Mouse (Mus musculus) CH12.LX (cell line): ENCODE results near the gene Npcd. TPM values are rescaled to one million over a fixed set of nuclear protein-coding genes. Genes with fewer than 3 reads are reported as not detected.

Experiments
- DNase-seq: peaks from one replicate; pipeline ENCODE4 v3.0.0-alpha.2; 2013; ENCODE audit errors: extremely low read depth
- H3K27ac ChIP-seq: 2 replicates; pipeline ENCODE4 v1.5.1; 2012; ENCODE audit warnings: low read depth, mild to moderate bottlenecking, control low read depth, moderate library complexity; ENCODE audit not compliant: insufficient read depth
- H3K27me3 ChIP-seq: replicated peaks from 2 replicates; pipeline ENCODE3; 2012; ENCODE audit warnings: inconsistent platforms
- H3K36me3 ChIP-seq, 2 experiments: replicated peaks in 1 of 2; 2 replicates each; pipeline versions ENCODE3 to v1.6.1; 2012; ENCODE audit warnings: inconsistent platforms in 1 of 2, low read length in 1 of 2, mild to moderate bottlenecking in 1 of 2, mixed read lengths in 1 of 2, moderate library complexity in 1 of 2; ENCODE audit not compliant: control insufficient read depth in 1 of 2, insufficient read depth in 1 of 2
- H3K4me1 ChIP-seq, 2 experiments: 2 replicates each; pipeline ENCODE4 v1.6.1; 2012; ENCODE audit warnings: inconsistent platforms in 1 of 2, moderate library complexity in 1 of 2; ENCODE audit not compliant: insufficient read depth in 2 of 2, control insufficient read depth in 1 of 2
- H3K4me2 ChIP-seq: 2 replicates; pipeline ENCODE4 v1.6.1; 2012; ENCODE audit warnings: low read depth, mild to moderate bottlenecking, control low read depth; ENCODE audit not compliant: poor library complexity, insufficient read depth, severe bottlenecking
- H3K4me3 ChIP-seq, 3 experiments: fragments of 150-350 bp in 1 of 3; sonication (generic) in 1 of 3; replicated peaks in 1 of 3; 2 replicates each; pipeline versions ENCODE3 to v1.5.1; 2011 to 2012; ENCODE audit warnings: low read depth in 2 of 3, low read length in 2 of 3, mild to moderate bottlenecking in 2 of 3, moderate library complexity in 2 of 3, control low read depth in 1 of 3, improper control_type of control experiment in 1 of 3, inconsistent platforms in 1 of 3, mixed read lengths in 1 of 3; ENCODE audit not compliant: poor library complexity in 1 of 3
- H3K79me2 ChIP-seq: replicated peaks from 2 replicates; pipeline ENCODE4 v1.6.1; 2012; ENCODE audit warnings: mild to moderate bottlenecking, moderate library complexity; ENCODE audit not compliant: control insufficient read depth, poor library complexity, insufficient read depth, severe bottlenecking; ENCODE audit errors: extremely low read depth
- H3K9ac ChIP-seq: 2 replicates; pipeline ENCODE4 v1.6.1; 2012; ENCODE audit warnings: low read depth, mild to moderate bottlenecking, control low read depth, moderate library complexity; ENCODE audit not compliant: insufficient read depth
- H3K9me3 ChIP-seq: replicated peaks from 2 replicates; pipeline ENCODE3; 2012; ENCODE audit warnings: low read length, inconsistent platforms, mixed read lengths
- CHD1 ChIP-seq: IDR thresholded peaks from 2 replicates; pipeline ENCODE4 v1.6.1; 2012; ENCODE audit warnings: low read depth, low read length, improper control_type of control experiment, inconsistent platforms
- ELF1 ChIP-seq: IDR thresholded peaks from 2 replicates; pipeline ENCODE4 v1.6.1; 2014; ENCODE audit warnings: low read depth, mild to moderate bottlenecking, inconsistent platforms, low read length, improper control_type of control experiment
- EP300 ChIP-seq: IDR thresholded peaks from 2 replicates; pipeline ENCODE4 v1.6.1; 2011; ENCODE audit warnings: low read length, improper control_type of control experiment
- ETS1 ChIP-seq: conservative IDR thresholded peaks from 2 replicates; pipeline ENCODE4 v1.6.1; 2012; ENCODE audit warnings: low read depth, mild to moderate bottlenecking, inconsistent platforms, low read length, improper control_type of control experiment, moderate library complexity
- GABPA ChIP-seq: IDR thresholded peaks from 2 replicates; pipeline ENCODE4 v1.6.1; 2012; ENCODE audit warnings: low read depth, low read length, improper control_type of control experiment, inconsistent platforms; ENCODE audit not compliant: insufficient replicate concordance
- JUND ChIP-seq: conservative IDR thresholded peaks from 2 replicates; pipeline ENCODE4 v1.6.1; 2011; ENCODE audit warnings: low read depth, low read length, improper control_type of control experiment
- KAT2A ChIP-seq: IDR thresholded peaks from 2 replicates; pipeline ENCODE4 v1.6.1; 2012; ENCODE audit warnings: low read length, improper control_type of control experiment, inconsistent platforms; ENCODE audit not compliant: insufficient replicate concordance
- MAX ChIP-seq: IDR thresholded peaks from 2 replicates; pipeline ENCODE4 v1.6.1; 2011; ENCODE audit warnings: low read length, improper control_type of control experiment
- NRF1 ChIP-seq: IDR thresholded peaks from 2 replicates; pipeline ENCODE4 v1.6.1; 2014; ENCODE audit warnings: low read depth, mild to moderate bottlenecking, inconsistent platforms, low read length, improper control_type of control experiment, moderate library complexity
- POLR2A ChIP-seq: IDR thresholded peaks from 2 replicates; pipeline ENCODE4 v1.6.1; 2011; ENCODE audit warnings: low read depth, mild to moderate bottlenecking, improper control_type of control experiment, low read length
- POLR2AphosphoS2 ChIP-seq: IDR thresholded peaks from 2 replicates; pipeline ENCODE4 v1.6.1; 2011; ENCODE audit warnings: low read depth, low read length, improper control_type of control experiment
- SIN3A ChIP-seq: IDR thresholded peaks from 2 replicates; pipeline ENCODE4 v1.6.1; 2012; ENCODE audit warnings: low read length, improper control_type of control experiment, inconsistent platforms
- TCF12 ChIP-seq: IDR thresholded peaks from 2 replicates; pipeline ENCODE4 v1.6.1; 2014; ENCODE audit warnings: low read depth, mild to moderate bottlenecking, inconsistent platforms, low read length, improper control_type of control experiment
- USF1 ChIP-seq: IDR thresholded peaks from 2 replicates; pipeline ENCODE4 v1.6.1; 2014; ENCODE audit warnings: low read depth, mild to moderate bottlenecking, inconsistent platforms, low read length, improper control_type of control experiment
- USF2 ChIP-seq: conservative IDR thresholded peaks from 2 replicates; pipeline ENCODE4 v1.6.1; 2011; ENCODE audit warnings: low read depth, low read length, improper control_type of control experiment
- ZC3H11A ChIP-seq: IDR thresholded peaks from 2 replicates; pipeline ENCODE4 v1.6.1; 2012; ENCODE audit warnings: low read depth, mild to moderate bottlenecking, inconsistent platforms, low read length, improper control_type of control experiment
- ZNF384 ChIP-seq: IDR thresholded peaks from 2 replicates; pipeline ENCODE4 v1.6.1; 2012; ENCODE audit warnings: low read depth, low read length, improper control_type of control experiment, inconsistent platforms
- dilution Hi-C: fragments of 300-500 bp; cut with MboI; formaldehyde crosslinking; loops from 2 replicates; pipeline ENCODE4 v1.14.3; 2020; ENCODE audit warnings: low sequenced_read_pairs; ENCODE audit not compliant: extremely low pct_unique_long_range_greater_than_20kb, extremely low pct_ligation_motif_present
- in situ Hi-C: fragments of 300-500 bp; cut with MboI; formaldehyde crosslinking; loops from 3 replicates; pipeline ENCODE4 v1.14.3; 2019; ENCODE audit warnings: low sequenced_read_pairs, low pct_ligation_motif_present, low pct_unique_long_range_greater_than_20kb, mixed read lengths
- polyA plus RNA-seq: library from polyadenylated mRNA; unstranded; fragments of >175 nt; gene quantifications from 2 replicates; pipeline ENCODE4 v1.2.1, GENCODE M21; 2012; ENCODE audit warnings: low read depth; ENCODE audit not compliant: insufficient read length
- total RNA-seq, 2 experiments: library from RNA; depleted of rRNA; stranded (reverse); fragments of 300-350 nt in 1 of 2; fragments of >200 nt in 1 of 2; gene quantifications; 2 replicates each; pipeline ENCODE4 v1.2.3; 2012 to 2014

Gene Npcd
- total and polyA plus RNA-seq, 3 experiments: 0.59 TPM; not detected in 2

DNA sequence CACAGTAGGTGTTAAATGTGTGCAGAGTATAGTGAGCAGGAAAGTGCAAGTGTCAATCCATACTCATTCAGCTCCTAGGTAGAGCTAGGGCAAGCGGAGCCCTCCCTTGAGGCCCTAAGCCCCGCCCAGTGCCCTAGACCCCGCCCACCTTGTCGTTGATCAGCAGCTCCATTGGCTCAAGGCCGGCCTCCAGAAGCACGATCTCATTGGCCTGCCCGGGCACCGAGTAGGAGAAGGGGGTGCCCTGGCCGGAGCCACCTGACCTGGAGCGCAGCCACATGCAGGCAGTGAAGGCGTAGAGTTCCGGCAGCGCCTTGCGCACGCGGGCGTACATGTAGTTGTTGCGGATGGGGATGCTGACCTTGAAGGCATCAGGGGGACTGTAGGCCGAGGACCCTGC, 41.6 kb downstream of the Npcd start:
- H3K36me3 ChIP-seq: no peaks in the 10 kb centered on the region
- no peak overlapping the region for H3K4me3 ChIP-seq
- H3K9me3 ChIP-seq: no peaks in the 10 kb centered on the region
- dilution Hi-C loops (no loop called here), in situ Hi-C loops (no loop called here)
- H3K27me3 ChIP-seq: peaks cover 72% of the 10 kb centered on the region
- H3K4me2 ChIP-seq: no peak overlapping the region
- H3K27ac ChIP-seq: no peak overlapping the region
- TF ChIP-seq ZC3H11A: no peak
- TF ChIP-seq ELF1: no peak
- no peak for TF ChIP-seq SIN3A
- no peak for TF ChIP-seq POLR2AphosphoS2
- TF ChIP-seq GABPA: no peak
- no peak for TF ChIP-seq JUND
- peaks cover 0 to 3% of the 10 kb centered on the region in 2 experiments; a peak in 1 of 4 replicates for H3K4me1 ChIP-seq
- no peak for DNase-seq
- no peak overlapping the region for H3K9ac ChIP-seq
- H3K79me2 ChIP-seq: no peaks in the 10 kb centered on the region

- Histone ChIP-seq H3K27me3 (peaks cover 73% of the 10 kb centered on the region), H3K9ac (no peak overlapping the region), H3K79me2 (no peaks in the 10 kb centered on the region), H3K4me1 (peaks cover 0 to 3% of the 10 kb centered on the region in 2 experiments; a peak in 1 of 4 replicates), H3K27ac (no peak overlapping the region), H3K36me3 (no peaks in the 10 kb centered on the region), H3K9me3 (no peaks in the 10 kb centered on the region), H3K4me3 (no peak overlapping the region), H3K4me2 (no peak overlapping the region)
- dilution Hi-C loops (no loop called here), in situ Hi-C loops (no loop called here)
- TF ChIP-seq ZC3H11A: no peak
- peak; percentile 54; the same call in 1 of the 2 replicates for TF ChIP-seq SIN3A
- TF ChIP-seq NRF1: no peak
- peak; percentile 46 for DNase-seq
These were observed 42.5 kb downstream of the Npcd start for GRCm38 (mm10) chr15:79791502-79791901.

DNA sequence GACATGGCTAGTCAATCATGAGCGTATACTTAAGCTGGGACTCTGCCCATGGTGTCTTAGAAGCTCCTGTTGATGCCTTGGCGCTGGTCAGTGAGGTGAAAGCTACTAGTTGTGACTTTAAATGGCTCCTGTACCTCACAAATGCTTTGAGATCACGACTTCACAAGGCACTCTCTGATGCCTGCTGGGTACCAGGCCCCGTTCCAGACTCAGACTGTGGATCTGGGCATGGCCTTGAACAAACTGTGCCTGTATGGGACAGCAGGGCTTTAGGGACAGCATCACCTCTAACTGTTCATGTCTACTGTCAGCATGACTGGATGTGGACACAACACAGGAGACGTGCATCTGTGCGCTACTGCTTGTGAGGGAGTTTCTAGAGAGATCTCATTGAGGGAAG, 43.1 kb downstream of the Npcd start:
- no peaks in the 10 kb centered on the region for H3K36me3 ChIP-seq
- no peak overlapping the region for H3K4me3 ChIP-seq
- no peak for TF ChIP-seq ETS1
- TF ChIP-seq TCF12: no peak
- TF ChIP-seq USF2: no peak
- TF ChIP-seq EP300: no peak
- TF ChIP-seq ELF1: no peak
- TF ChIP-seq MAX: no peak
- no peak for TF ChIP-seq USF1
- no peak for TF ChIP-seq CHD1
- no peak for TF ChIP-seq SIN3A
- no peak for TF ChIP-seq ZNF384
- TF ChIP-seq KAT2A: no peak
- no peak for TF ChIP-seq POLR2A
- H3K9ac ChIP-seq: no peak overlapping the region
- dilution Hi-C loops (no loop called here), in situ Hi-C loops (no loop called here)
- no peak overlapping the region for H3K4me2 ChIP-seq
- H3K79me2 ChIP-seq: no peaks in the 10 kb centered on the region
- H3K9me3 ChIP-seq: no peaks in the 10 kb centered on the region
- no peak for DNase-seq
- H3K27ac ChIP-seq: no peak overlapping the region
- H3K27me3 ChIP-seq: peaks cover 74% of the 10 kb centered on the region
- H3K4me1 ChIP-seq: peaks cover 0 to 3% of the 10 kb centered on the region in 2 experiments; a peak in 1 of 4 replicates
